Mouse (Mus musculus) kidney, adult 18-20 months (tissue): ENCODE measurements around the gene Slc1a7.

Source experiments
- DNase-seq: peaks from one replicate; pipeline ENCODE4 v3.0.0; 2021

The Slc1a7 gene

GRCm38 (mm10) chr4:107967966-107968682 lies at the start of gene Slc1a7:
Gene Slc1a7 (plus strand): TSS chr4:107968332.
- no peak for DNase-seq

GRCm38 (mm10) chr4:107920336-107920735 lies 47.8 kb upstream of the Slc1a7 start:
- no peak for DNase-seq

- DNase-seq: peak; percentile 62
Observed at GRCm38 (mm10) chr4:107921152-107921695, 46.9 kb upstream of the Slc1a7 start.

- peak; percentile 63 for DNase-seq
Observed at GRCm38 (mm10) chr4:107921952-107922351, 46.2 kb upstream of the Slc1a7 start.

- peak; percentile 98 for DNase-seq
Observed at GRCm38 (mm10) chr4:107923145-107923802, 44.9 kb upstream of the Slc1a7 start, which contains the start of gene Cpt2. Gene Cpt2 (minus strand): TSS chr4:107923610.

GRCm38 (mm10) chr4:107923803-107924194 lies 44.3 kb upstream of the Slc1a7 start:
- no peak for DNase-seq

GRCm38 (mm10) chr4:107928269-107928668 lies 39.9 kb upstream of the Slc1a7 start:
- no peak for DNase-seq

- no peak for DNase-seq
Observed at GRCm38 (mm10) chr4:107928726-107929125, 39.4 kb upstream of the Slc1a7 start.

- no peak for DNase-seq
Observed at GRCm38 (mm10) chr4:107931453-107931852, 36.7 kb upstream of the Slc1a7 start.

- DNase-seq: no peak
Observed at GRCm38 (mm10) chr4:107933239-107933638, 34.9 kb upstream of the Slc1a7 start.

GRCm38 (mm10) chr4:107935254-107935653 lies 32.9 kb upstream of the Slc1a7 start:
- DNase-seq: no peak

- DNase-seq: peak; percentile 69
Observed at GRCm38 (mm10) chr4:107937338-107937737, 30.8 kb upstream of the Slc1a7 start.

- DNase-seq: no peak
Observed at GRCm38 (mm10) chr4:107938124-107938523, 30.0 kb upstream of the Slc1a7 start.

GRCm38 (mm10) chr4:107942741-107943140 lies 25.4 kb upstream of the Slc1a7 start:
- DNase-seq: no peak

GRCm38 (mm10) chr4:107944141-107944540 lies 24.0 kb upstream of the Slc1a7 start:
- no peak for DNase-seq

GRCm38 (mm10) chr4:107949918-107950317 lies 18.2 kb upstream of the Slc1a7 start:
- no peak for DNase-seq

- DNase-seq: no peak
Observed at GRCm38 (mm10) chr4:107952845-107953244, 15.3 kb upstream of the Slc1a7 start.

- DNase-seq: no peak
Observed at GRCm38 (mm10) chr4:107955691-107956090, 12.4 kb upstream of the Slc1a7 start.

GRCm38 (mm10) chr4:107958487-107958886 lies 9.6 kb upstream of the Slc1a7 start:
- DNase-seq: no peak

- DNase-seq: no peak
Observed at GRCm38 (mm10) chr4:107962044-107962732, 5.9 kb upstream of the Slc1a7 start.

- DNase-seq: no peak
Observed at GRCm38 (mm10) chr4:107962792-107963191, 5.3 kb upstream of the Slc1a7 start.

- DNase-seq: no peak
Observed at GRCm38 (mm10) chr4:107966416-107967109, 1.6 kb upstream of the Slc1a7 start.

- DNase-seq: no peak
Observed at GRCm38 (mm10) chr4:107969781-107970180, 1.6 kb downstream of the Slc1a7 start.
